In genomic region chr15:84392131-84392530, GRCm38 (mm10) we compare ENCODE assay signal across 21 mouse cellular contexts. TPM values are rescaled to one million over a fixed set of nuclear protein-coding genes. Genes with fewer than 3 reads are reported as not detected.
DNase-seq lines count a peak whose midpoint lies in the region; TF ChIP-seq lines count a peak whose summit lies in the region.
"Had no signal": no experiment of that assay in that cellular context is flagged by ENCODE, and none has a peak within 500 bp of the region (broad histone marks: within the 10 kb centered on the region; RNA-seq: fewer than 3 reads in every experiment).

No protein-coding gene starts in this region.

- no peak overlapping the region for H3K27ac ChIP-seq in gastrocnemius, adult 2 months
- H3K27ac ChIP-seq: embryonic facial prominence, embryonic 13.5 days; embryonic facial prominence, embryonic 15.5 days; forebrain, embryonic 10.5 days; forebrain, embryonic 12.5 days had no signal

- peak; percentile 10 for DNase-seq in gastrocnemius, adult 2 months
- no peak for DNase-seq in gastrocnemius, postnatal 25 days
- peak; percentile 42 for DNase-seq in kidney, postnatal 10 days
- DNase-seq in kidney, postnatal 14 days: no peak
- DNase-seq in left cerebral cortex, postnatal 4 days: peak; percentile 73
- DNase-seq in left cerebral cortex, adult 9 months (ENCODE audit: low spot score in 2 of 2): no peak
- DNase-seq: adrenal gland, adult 2 months; adrenal gland, postnatal 10 days; adrenal gland, postnatal 25 days; cerebellum, adult 11 months; cerebellum, adult 18-20 months; cerebellum, adult 9-10 months; cerebellum, postnatal 36 days; embryo, embryonic 11 days had no signal

- no peak for TF ChIP-seq CTCF in gastrocnemius, adult 2 months (IDR thresholded peaks at IDR 0.05)

- intact Hi-C loops in gastrocnemius, adult 2 months (cut with DNase I): no loop called here
- intact Hi-C loops in left cerebral cortex, postnatal 4 days (cut with DNase I): no loop called here

- H3K4me3 ChIP-seq in gastrocnemius, adult 2 months: no peak overlapping the region
- H3K4me3 ChIP-seq: embryonic facial prominence, embryonic 13.5 days; embryonic facial prominence, embryonic 15.5 days; erythroblast, embryonic 14.5 days; forebrain, embryonic 10.5 days; forebrain, embryonic 12.5 days had no signal

RNA-seq across cellular contexts. Expression of gene Shisal1, which starts 54.8 kb away (rescaled TPM):
- total RNA-seq in gastrocnemius, adult 2 months (2021): under 1 TPM; 0.23 to 0.56 TPM
- 1 to 10 TPM in 1 of 2 experiments, under 1 TPM in 1; 0.79 to 1.9 TPM for total RNA-seq in gastrocnemius, postnatal 25 days (2021)
- total RNA-seq in left cerebral cortex, postnatal 4 days (2021): 10 to 100 TPM; 31.5 to 42.0 TPM
- total RNA-seq: common myeloid progenitor, adult 5-6 weeks; MEL had no signal

Comparison
In these comparisons a context has a peak if more than half of its experiments do, and no peak if none do; other contexts are left out.
1. DNase-seq: peak in gastrocnemius, adult 2 months (single experiment), kidney, postnatal 10 days (single experiment) and left cerebral cortex, postnatal 4 days (single experiment); none in gastrocnemius, postnatal 25 days (single experiment), kidney, postnatal 14 days (single experiment) and left cerebral cortex, adult 9 months (0 of 2).
2. RNA of gene Shisal1, which starts 54.8 kb away (total RNA-seq): 31.5 to 42.0 TPM in left cerebral cortex, postnatal 4 days; 0.79 to 1.9 TPM in gastrocnemius, postnatal 25 days and 0.23 to 0.56 TPM in gastrocnemius, adult 2 months; every median in the first group is over 10 times any median in the second.